Mouse (Mus musculus): ENCODE measurements around the gene Cks2. TPM values are rescaled to one million over a fixed set of nuclear protein-coding genes. Genes with fewer than 3 reads are reported as not detected.

The Cks2 gene
- polyA plus RNA-seq, 1 experiment from 2014 or later: 130 TPM

DNA sequence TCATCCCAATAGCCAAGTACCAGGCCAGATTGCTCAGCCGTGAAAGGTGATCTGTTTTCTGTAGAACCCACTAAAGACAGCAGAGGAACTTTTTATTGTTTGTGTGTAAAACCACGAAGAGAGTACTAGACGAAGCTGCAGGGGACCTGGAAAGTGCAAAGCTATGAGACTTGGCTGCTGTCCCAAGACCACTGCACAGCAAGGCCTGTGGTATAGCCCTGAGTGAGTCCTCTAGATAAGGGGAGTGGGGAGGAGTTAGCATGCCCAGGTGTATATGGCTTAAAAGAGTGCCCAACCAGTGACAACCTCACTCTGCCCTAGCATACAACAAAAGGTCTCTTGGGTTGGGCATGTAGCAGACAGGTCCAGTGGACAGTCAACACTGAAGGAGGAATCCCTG is 43.7 kb downstream of the Cks2 start:
- no peak overlapping the region for H3K4me3 ChIP-seq
- no peak overlapping the region for H3K27ac ChIP-seq (replicated peaks)
- ATAC-seq (replicated peaks): no peak
- H3K36me3 ChIP-seq: peaks cover 30% of the 10 kb centered on the region
- no peaks in the 10 kb centered on the region for H3K27me3 ChIP-seq
- no peaks in the 10 kb centered on the region for H3K4me1 ChIP-seq
- H3K4me2 ChIP-seq (replicated peaks): no peak overlapping the region
- H3K9ac ChIP-seq (replicated peaks): no peak overlapping the region
- no peaks in the 10 kb centered on the region for H3K9me3 ChIP-seq
- WGBS: 40% methylated on average over 3 of the region's 3 CpGs

DNA sequence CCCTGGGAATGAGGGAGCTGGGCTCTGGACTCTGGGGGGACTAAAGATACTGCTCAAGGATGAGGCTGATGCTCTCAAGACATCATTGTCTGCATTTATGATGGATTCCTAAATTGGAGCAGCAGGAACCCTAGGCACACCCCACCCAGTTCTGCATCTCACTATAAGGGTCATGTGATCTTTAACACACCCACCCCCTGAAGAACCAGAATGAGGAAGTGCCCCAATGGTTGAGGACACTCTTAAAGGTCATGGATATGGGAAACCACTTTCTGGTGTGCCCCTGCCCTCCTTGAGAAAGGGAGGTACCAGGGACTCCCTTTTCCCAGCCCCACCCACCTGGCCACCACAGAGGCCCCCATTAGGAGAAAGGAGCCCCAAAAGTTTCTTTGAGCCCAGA is 51.4 kb downstream of the Cks2 start:
- H3K36me3 ChIP-seq: peaks cover 5% of the 10 kb centered on the region; the same call in 1 of the 2 replicates
- H3K27ac ChIP-seq (replicated peaks): no peak overlapping the region
- no peaks in the 10 kb centered on the region for H3K27me3 ChIP-seq
- no peaks in the 10 kb centered on the region for H3K9me3 ChIP-seq
- H3K4me1 ChIP-seq: no peaks in the 10 kb centered on the region
- H3K4me2 ChIP-seq (replicated peaks): no peak overlapping the region
- ATAC-seq (replicated peaks): no peak
- no peak overlapping the region for H3K9ac ChIP-seq (replicated peaks)
- H3K4me3 ChIP-seq: no peak overlapping the region

DNA sequence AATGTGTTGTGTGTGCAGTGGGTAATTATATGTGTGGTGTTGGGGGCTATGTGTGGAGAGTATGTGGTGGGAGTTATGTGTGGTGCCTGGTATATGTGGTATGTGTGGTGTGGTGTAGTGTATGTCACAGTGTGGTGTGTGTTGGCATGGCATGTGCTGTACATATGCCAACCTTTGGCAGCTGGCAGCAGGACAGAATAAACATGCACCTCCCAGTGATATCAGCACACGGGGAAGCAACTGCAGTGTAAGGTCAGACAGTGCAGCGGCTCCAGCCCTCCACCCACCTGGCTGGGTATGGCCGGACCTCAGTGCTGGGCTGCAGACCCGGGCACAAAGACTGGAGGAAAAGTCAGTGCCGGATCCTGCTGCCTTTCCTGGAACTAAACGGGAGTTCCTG is 52.4 kb downstream of the Cks2 start:
- Histone ChIP-seq H3K27me3 (no peaks in the 10 kb centered on the region), H3K36me3 (peaks cover 5% of the 10 kb centered on the region; the same call in 1 of the 2 replicates), H3K27ac (replicated peaks) (no peak overlapping the region), H3K4me3 (no peak overlapping the region), H3K4me1 (no peaks in the 10 kb centered on the region), H3K9ac (replicated peaks) (no peak overlapping the region), H3K9me3 (no peaks in the 10 kb centered on the region), H3K4me2 (replicated peaks) (no peak overlapping the region)
- WGBS: 87% methylated on average over 6 of the region's 6 CpGs
- ATAC-seq (replicated peaks): no peak

DNA sequence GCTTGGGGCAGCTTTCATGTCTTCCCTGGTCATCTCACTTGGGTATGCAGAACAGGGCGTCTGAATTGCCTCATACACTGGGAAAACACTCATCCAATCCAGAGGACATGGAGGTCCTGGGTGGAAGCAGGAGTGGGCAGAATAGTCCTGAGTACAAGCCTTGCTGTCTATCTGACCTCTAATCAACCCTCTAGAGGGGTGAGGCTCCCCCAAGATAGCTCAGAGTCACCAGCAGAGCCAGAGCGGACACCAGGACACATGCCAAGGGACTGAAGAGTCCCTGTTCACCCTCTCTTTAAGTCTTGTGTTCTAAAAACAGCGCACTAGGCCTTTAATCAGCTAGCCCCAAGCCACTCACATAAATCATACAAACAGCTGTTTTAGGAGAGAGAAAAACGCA is 52.9 kb downstream of the Cks2 start:
- no peak overlapping the region for H3K27ac ChIP-seq (replicated peaks)
- no peak for ATAC-seq (replicated peaks)

DNA sequence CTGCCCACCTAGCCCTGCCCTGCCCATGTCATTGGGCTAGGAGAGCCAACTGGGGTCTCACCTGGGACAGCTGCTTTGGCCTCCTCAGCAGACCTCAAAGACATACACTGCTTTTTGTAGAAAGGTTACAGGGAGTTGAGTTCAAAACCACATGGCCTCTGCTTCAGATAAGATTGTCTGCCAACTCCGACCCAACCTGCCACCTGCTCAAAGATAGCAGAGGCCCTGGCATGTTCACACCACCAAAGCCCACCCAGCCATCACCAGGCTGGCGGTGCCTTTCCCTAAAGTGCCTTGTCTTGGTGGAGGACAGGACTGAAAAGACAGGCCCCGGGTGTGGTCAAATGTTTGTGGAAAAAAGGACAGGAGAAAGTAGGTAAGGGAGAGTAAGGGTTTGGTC is 53.3 kb downstream of the Cks2 start:
- 94% methylated on average over 3 of the region's 3 CpGs for WGBS
- no peak overlapping the region for H3K27ac ChIP-seq (replicated peaks)
- no peaks in the 10 kb centered on the region for H3K27me3 ChIP-seq
- H3K4me3 ChIP-seq: no peak overlapping the region
- H3K4me2 ChIP-seq (replicated peaks): no peak overlapping the region
- no peaks in the 10 kb centered on the region for H3K9me3 ChIP-seq
- H3K9ac ChIP-seq (replicated peaks): no peak overlapping the region
- no peak for ATAC-seq (replicated peaks)
- peaks cover 5% of the 10 kb centered on the region; the same call in 1 of the 2 replicates for H3K36me3 ChIP-seq
- H3K4me1 ChIP-seq: no peaks in the 10 kb centered on the region

More for the DNA sequence above, 52.9 kb downstream of the Cks2 start:
- Histone ChIP-seq H3K4me1 (no peaks in the 10 kb centered on the region), H3K9ac (replicated peaks) (no peak overlapping the region), H3K4me3 (no peak overlapping the region), H3K4me2 (replicated peaks) (no peak overlapping the region), H3K27me3 (no peaks in the 10 kb centered on the region), H3K9me3 (no peaks in the 10 kb centered on the region), H3K36me3 (peaks cover 5% of the 10 kb centered on the region; the same call in 1 of the 2 replicates)
- WGBS: 83% methylated on average over 4 of the region's 4 CpGs

Other genes with a start within 250 kb of the Cks2 start
- 10.3 and 12.8 TPM in 2 replicates for gene S1pr3, start 236.6 kb upstream of the Cks2 start, polyA plus RNA-seq (2015; fragmentation: Nextera tagmentation; extraction: Ambion mirVana)
- gene Shc3, start 75.8 kb upstream of the Cks2 start, polyA plus RNA-seq (2015; fragmentation: Nextera tagmentation; extraction: Ambion mirVana): 9.6 and 10.1 TPM in 2 replicates
- gene Secisbp2, start 6.5 kb downstream of the Cks2 start, polyA plus RNA-seq (2015; fragmentation: Nextera tagmentation; extraction: Ambion mirVana): 33.3 and 37.7 TPM in 2 replicates
- 18.7 and 20.7 TPM in 2 replicates for gene Sema4d, start 148.5 kb downstream of the Cks2 start, polyA plus RNA-seq (2015; fragmentation: Nextera tagmentation; extraction: Ambion mirVana)
- gene Gadd45g, start 201.4 kb downstream of the Cks2 start, polyA plus RNA-seq (2015; fragmentation: Nextera tagmentation; extraction: Ambion mirVana): 145 and 167 TPM in 2 replicates

Measured in forebrain, embryonic 15.5 days (tissue).